Mouse (Mus musculus) thymus, postnatal 14 days (tissue): ENCODE results near the gene Gemin7.
"Not testable (repeated sequence)": the region's sequence is repeated elsewhere in the genome, so short reads cannot be mapped to it uniquely, and the experiment has no call there.

Experiments
- DNase-seq: peaks from one replicate; pipeline ENCODE4 v3.0.0; 2021

Gene Gemin7

GRCm38 (mm10) chr7:19577141-19577852, at the start of gene Gemin7, which contains the start of gene Zfp296:
Gene Gemin7, minus strand, starts transcription at chr7:19577595.
Gene Zfp296, plus strand, starts transcription at chr7:19577287.
- peak; percentile 34 for DNase-seq

GRCm38 (mm10) chr7:19623433-19623832, 46.0 kb upstream of the Gemin7 start:
- DNase-seq, result no peak

- DNase-seq, result no peak
These were observed 44.8 kb upstream of the Gemin7 start for GRCm38 (mm10) chr7:19622241-19622640.

GRCm38 (mm10) chr7:19620811-19621210, 43.4 kb upstream of the Gemin7 start:
- no peak for DNase-seq

GRCm38 (mm10) chr7:19619004-19619801, 41.8 kb upstream of the Gemin7 start:
- DNase-seq, result peak; percentile 69

- DNase-seq, result no peak
These were observed 37.7 kb upstream of the Gemin7 start for GRCm38 (mm10) chr7:19615036-19615577.

- DNase-seq, result no peak
These were observed 33.6 kb upstream of the Gemin7 start for GRCm38 (mm10) chr7:19610969-19611368.

- no peak for DNase-seq
These were observed 32.4 kb upstream of the Gemin7 start for GRCm38 (mm10) chr7:19609641-19610332.

- DNase-seq, result no peak
These were observed 29.9 kb upstream of the Gemin7 start for GRCm38 (mm10) chr7:19607291-19607690.

- DNase-seq, result not testable (repeated sequence)
These were observed 27.3 kb upstream of the Gemin7 start for GRCm38 (mm10) chr7:19604606-19605214.

- DNase-seq, result peak; percentile 99
These were observed 26.6 kb upstream of the Gemin7 start, which contains the start of gene Clasrp for GRCm38 (mm10) chr7:19603849-19604605. Gene Clasrp, minus strand, starts transcription at chr7:19604486.

GRCm38 (mm10) chr7:19603055-19603454, 25.7 kb upstream of the Gemin7 start:
- no peak for DNase-seq

GRCm38 (mm10) chr7:19600562-19600961, 23.2 kb upstream of the Gemin7 start:
- no peak for DNase-seq

- no peak for DNase-seq
These were observed 15.8 kb upstream of the Gemin7 start for GRCm38 (mm10) chr7:19593061-19593730.

- DNase-seq, result peak; percentile 80
These were observed 12.5 kb upstream of the Gemin7 start for GRCm38 (mm10) chr7:19589917-19590316.

- DNase-seq, result peak; percentile 58
These were observed 11.8 kb upstream of the Gemin7 start for GRCm38 (mm10) chr7:19589207-19589606.

GRCm38 (mm10) chr7:19586269-19586668, 8.9 kb upstream of the Gemin7 start:
- no peak for DNase-seq

GRCm38 (mm10) chr7:19580634-19581033, 3.2 kb upstream of the Gemin7 start:
- no peak for DNase-seq

- no peak for DNase-seq
These were observed 2.4 kb upstream of the Gemin7 start for GRCm38 (mm10) chr7:19579751-19580150.

GRCm38 (mm10) chr7:19578436-19578835, 1.0 kb upstream of the Gemin7 start:
- no peak for DNase-seq

- no peak for DNase-seq
These were observed 551 bp upstream of the Gemin7 start for GRCm38 (mm10) chr7:19577877-19578414.
